Mouse (Mus musculus) cerebellum, adult 2 months (tissue): ENCODE data around the gene Gipc3. TPM values are rescaled to one million over a fixed set of nuclear protein-coding genes. Genes with fewer than 3 reads are reported as not detected.

ENCODE experiments used
- DNase-seq, 2 experiments: peaks; one replicate each; pipeline ENCODE4 v3.0.0; 2021
- H3K27ac ChIP-seq: fragments of 200-500 bp; 2 replicates; pipeline ENCODE4 v1.5.1; 2012; ENCODE audit warnings: low read length, control low read depth, inconsistent platforms; ENCODE audit not compliant: insufficient read depth
- H3K27me3 ChIP-seq: fragments of 200-500 bp; 2 replicates; pipeline ENCODE4 v1.6.1; 2012; ENCODE audit warnings: inconsistent platforms, mild to moderate bottlenecking, low read length, moderate library complexity; ENCODE audit not compliant: control insufficient read depth, insufficient read depth
- H3K4me1 ChIP-seq: fragments of 200-500 bp; 2 replicates; pipeline ENCODE4 v1.6.1; 2011; ENCODE audit warnings: low read length; ENCODE audit not compliant: control insufficient read depth, insufficient read depth
- H3K4me3 ChIP-seq: fragments of 200-500 bp; replicated peaks from 2 replicates; pipeline ENCODE3; 2011; ENCODE audit warnings: mild to moderate bottlenecking, low read depth, low read length, control low read depth; ENCODE audit not compliant: insufficient read depth
- CTCF ChIP-seq: fragments of 200-500 bp; IDR thresholded peaks from 2 replicates; pipeline ENCODE4 v1.5.1; 2011; ENCODE audit warnings: low read depth, mild to moderate bottlenecking, control low read depth, low read length, moderate library complexity, borderline replicate concordance; ENCODE audit not compliant: insufficient read depth
- POLR2A ChIP-seq: fragments of 200-500 bp; IDR thresholded peaks from 2 replicates; pipeline ENCODE4 v1.6.1; 2011; ENCODE audit warnings: low read length, control low read depth, borderline replicate concordance; ENCODE audit not compliant: insufficient read depth
- WGBS: fragments of 180-500 bp; shearing (Covaris S2); methylation state at CpG from one replicate; pipeline ENCODE4 v1.1.7; 2018; 5-methylcytosine and 5-hydroxymethylcytosine counted together
- polyA plus RNA-seq: library from polyadenylated mRNA; depleted of rRNA; stranded (reverse); fragments of >200 nt; gene quantifications from 2 replicates; pipeline ENCODE4 v1.2.3, GENCODE M21; 2012

Gipc3 gene
- polyA plus RNA-seq, 1 experiment: 1.0 TPM

DNA sequence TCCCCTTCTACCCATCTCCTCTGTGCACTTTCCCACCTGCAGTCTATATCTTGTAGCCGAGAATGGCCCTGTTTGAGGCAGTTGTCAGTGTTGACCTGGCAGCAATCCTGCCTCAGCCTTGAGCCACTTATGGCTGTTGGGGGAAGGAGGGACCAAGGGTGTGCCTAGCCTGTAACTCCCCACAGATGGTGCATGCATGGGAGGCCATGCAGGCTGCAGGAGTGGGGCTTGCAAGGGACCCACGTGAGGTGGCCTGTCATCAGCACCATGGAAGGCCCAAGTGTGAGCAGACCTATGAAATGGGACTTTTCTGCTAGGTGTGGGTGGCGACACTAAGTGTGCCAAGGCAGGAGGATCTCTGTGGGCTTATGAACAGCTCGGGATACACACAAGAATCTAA is 22.0 kb upstream of the Gipc3 start:
- H3K27me3 ChIP-seq: no peaks in the 10 kb centered on the region
- TF ChIP-seq CTCF (no peak), POLR2A (no peak)
- H3K27ac ChIP-seq: no peak overlapping the region
- DNase-seq: peak in 1 of 2 experiments; percentile 41
- WGBS: 38% methylated on average over 4 of the region's 4 CpGs
- H3K4me3 ChIP-seq: no peak overlapping the region
- peaks cover 16% of the 10 kb centered on the region for H3K4me1 ChIP-seq

DNA sequence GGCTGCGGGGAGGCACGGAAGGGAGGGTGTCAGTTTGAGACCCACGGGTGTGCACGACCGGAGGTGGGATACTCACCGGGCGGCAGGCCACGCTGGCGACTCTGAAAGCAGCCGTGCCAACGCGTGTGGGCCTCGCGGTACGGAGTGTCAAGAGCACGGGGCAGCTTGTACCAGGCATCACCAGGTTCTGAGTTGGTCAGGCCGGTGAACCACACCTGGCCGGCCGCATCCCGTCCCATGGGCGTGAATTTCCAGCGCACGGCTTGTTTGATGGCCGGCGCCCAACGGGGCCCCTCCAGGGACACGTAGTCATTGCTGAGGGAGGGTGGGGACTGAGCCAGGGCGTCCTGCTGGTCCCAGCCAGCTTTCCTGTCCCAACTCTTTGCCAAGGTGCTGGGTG is 21.6 kb upstream of the Gipc3 start:
- H3K4me1 ChIP-seq: peaks cover 20% of the 10 kb centered on the region
- peak in 1 of 2 experiments; percentile 53 for DNase-seq
- no peak overlapping the region for H3K4me3 ChIP-seq
- WGBS: 15% methylated on average over 28 of the region's 28 CpGs
- no peak for TF ChIP-seq POLR2A
- no peak for TF ChIP-seq CTCF
- H3K27ac ChIP-seq: no peak overlapping the region
- no peaks in the 10 kb centered on the region for H3K27me3 ChIP-seq

DNA sequence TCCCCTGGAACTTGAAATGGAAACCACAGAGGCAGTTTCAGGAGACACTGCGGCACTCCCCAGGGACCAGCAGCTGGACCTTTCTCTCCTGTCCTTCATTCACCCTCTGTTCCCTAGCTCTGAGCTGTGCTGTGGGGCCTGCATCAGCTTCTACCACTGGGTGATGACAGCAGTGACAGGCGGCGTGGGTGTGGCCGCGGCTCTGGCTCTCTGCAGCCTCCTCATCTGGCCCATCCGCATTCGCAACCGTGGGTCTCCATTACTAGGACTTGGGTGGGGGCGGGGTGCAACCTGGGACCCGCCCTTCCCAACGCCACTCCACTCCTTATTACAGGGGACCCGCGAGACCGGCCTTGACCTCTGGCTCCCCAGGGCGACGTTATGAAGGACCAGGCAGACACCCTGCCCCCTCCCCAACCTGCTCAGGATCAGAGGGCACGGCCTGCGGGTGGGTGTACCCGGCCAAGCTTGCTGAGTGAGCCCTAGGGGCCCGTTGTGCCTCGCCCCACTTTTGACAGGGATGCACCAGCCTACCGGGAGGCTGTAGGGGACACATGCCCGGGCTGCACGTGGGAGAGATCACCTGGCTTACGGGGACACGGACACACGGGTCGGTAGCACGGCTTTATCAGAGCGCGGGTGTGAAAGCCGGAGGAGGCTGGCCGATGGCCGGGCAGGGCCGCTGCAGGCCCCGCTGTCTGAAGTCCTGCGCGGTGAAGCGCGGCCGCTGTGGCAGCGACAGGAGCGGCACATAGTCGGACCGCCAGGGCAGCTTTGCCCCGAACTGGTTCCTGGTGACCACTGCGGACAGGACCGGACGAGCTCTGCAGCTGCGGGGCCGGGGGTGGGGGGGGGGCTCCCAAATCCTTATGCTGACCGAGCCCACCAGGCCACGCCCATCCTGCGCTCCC is 20.6 kb upstream of the Gipc3 start:
- no peak overlapping the region for H3K4me3 ChIP-seq
- 46% methylated on average over 54 of the region's 54 CpGs for WGBS
- H3K27me3 ChIP-seq: no peaks in the 10 kb centered on the region
- DNase-seq: no peak
- peaks cover 27% of the 10 kb centered on the region for H3K4me1 ChIP-seq
- no peak overlapping the region for H3K27ac ChIP-seq
- TF ChIP-seq POLR2A: no peak
- no peak for TF ChIP-seq CTCF

DNA sequence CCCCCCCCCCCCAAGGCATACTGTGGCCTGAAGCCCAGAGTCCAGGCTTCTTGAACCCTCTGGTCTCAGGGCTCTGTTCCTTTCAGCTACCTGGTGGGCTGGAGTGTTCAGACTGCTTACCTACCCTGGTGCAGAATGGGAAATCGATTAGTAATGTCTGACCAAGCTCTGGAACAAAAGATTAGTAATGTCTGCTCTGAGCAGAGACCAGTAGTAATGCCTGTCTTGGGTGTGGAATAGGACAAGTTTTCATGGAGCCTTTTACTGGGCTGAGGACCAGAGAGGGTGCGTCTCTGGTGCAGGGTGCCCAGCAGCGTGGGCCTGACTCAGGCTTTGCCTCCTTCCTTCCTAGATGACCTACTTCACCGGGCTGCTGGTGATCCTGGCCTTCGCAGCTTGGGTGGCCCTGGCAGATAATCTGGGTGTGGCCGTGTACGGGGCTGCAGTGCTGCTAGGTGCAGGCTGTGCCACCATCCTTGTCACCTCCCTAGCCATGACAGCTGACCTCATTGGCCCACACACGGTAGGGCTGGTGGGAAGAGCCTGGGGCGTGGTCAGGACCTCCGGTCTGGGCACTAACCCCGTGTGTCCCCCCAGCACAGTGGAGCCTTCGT is 19.4 kb upstream of the Gipc3 start:
- Histone ChIP-seq H3K4me1 (peaks cover 30% of the 10 kb centered on the region), H3K27me3 (no peaks in the 10 kb centered on the region), H3K4me3 (no peak overlapping the region), H3K27ac (no peak overlapping the region)
- DNase-seq: no peak
- TF ChIP-seq POLR2A (no peak), CTCF (no peak)
- 82% methylated on average over 12 of the region's 12 CpGs for WGBS

DNA sequence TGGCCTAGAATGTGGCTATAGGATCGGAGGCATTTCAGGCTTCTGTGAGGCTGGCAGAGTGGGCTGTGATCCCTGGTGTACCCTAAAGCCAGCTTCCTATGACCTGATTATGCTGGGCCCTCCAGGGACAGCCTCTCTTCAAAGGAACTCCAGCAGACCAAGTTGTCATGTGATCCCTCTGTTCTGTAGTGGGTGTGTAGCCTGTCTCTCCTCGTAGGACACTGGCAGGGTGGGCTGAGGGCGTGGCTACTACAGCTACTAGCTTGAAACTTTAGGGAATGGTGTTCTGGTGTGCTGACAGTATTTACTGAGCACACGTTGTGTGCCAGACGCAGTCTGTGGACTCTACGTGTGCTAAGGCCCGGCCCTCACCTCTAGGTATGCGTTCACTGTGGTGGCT is 17.7 kb upstream of the Gipc3 start:
- WGBS: 74% methylated on average over 8 of the region's 8 CpGs

DNA sequence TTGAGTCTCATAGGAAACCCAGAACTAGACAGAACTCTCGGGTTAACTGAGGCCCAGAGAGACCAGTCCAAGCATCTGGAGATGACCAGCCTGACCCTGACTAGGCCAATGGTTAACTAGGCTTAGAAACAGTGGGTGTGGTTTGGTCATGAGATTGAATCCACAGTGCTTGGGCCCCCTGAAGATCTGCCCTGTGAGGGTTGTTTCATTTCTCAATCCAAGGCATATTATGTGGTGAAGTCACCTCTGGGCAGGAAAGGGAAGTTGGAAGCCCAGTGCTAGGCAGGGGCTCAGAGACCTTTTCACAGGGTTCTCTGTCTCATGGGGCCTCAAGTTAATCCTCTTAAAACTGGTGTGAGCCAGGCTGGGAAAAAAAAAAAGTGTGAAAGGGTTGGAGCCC is 15.8 kb upstream of the Gipc3 start:
- no peaks in the 10 kb centered on the region for H3K27me3 ChIP-seq
- TF ChIP-seq CTCF: no peak
- TF ChIP-seq POLR2A: no peak
- WGBS: 75% methylated on average over 1 of the region's 1 CpGs
- peaks cover 20% of the 10 kb centered on the region for H3K4me1 ChIP-seq
- H3K27ac ChIP-seq: no peak overlapping the region
- H3K4me3 ChIP-seq: peak overlapping the region; percentile 82
- DNase-seq: no peak

More for the DNA sequence above, 17.7 kb upstream of the Gipc3 start:
- TF ChIP-seq CTCF: no peak
- no peak for TF ChIP-seq POLR2A
- no peak overlapping the region for H3K27ac ChIP-seq
- H3K27me3 ChIP-seq: no peaks in the 10 kb centered on the region
- DNase-seq: no peak
- no peak overlapping the region for H3K4me3 ChIP-seq
- peaks cover 34% of the 10 kb centered on the region for H3K4me1 ChIP-seq

DNA sequence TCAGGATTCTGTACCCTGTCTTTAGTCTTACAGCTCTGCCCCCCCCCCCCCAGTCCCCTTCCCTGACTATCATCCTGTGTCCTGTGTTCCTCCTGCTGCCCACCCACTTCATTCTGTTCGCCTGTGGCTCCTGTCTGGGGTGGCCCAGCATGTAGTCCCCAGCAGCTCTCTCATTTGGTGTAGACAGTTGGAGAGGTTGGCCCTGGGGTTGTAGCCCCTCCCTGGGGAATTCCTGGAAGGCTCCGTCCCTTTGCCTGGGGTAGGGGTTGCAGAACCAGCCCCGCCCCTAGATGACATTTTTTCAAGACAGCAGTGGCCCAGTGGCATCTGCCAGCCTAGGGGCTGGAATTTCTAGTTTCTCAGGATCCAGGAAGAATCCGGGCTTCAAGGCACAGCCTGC is 15.1 kb upstream of the Gipc3 start:
- no peak overlapping the region for H3K27ac ChIP-seq
- WGBS: 12% methylated on average over 4 of the region's 4 CpGs

More for the DNA sequence above, 15.1 kb upstream of the Gipc3 start:
- Histone ChIP-seq H3K4me3 (peak overlapping the region; percentile 82), H3K4me1 (peaks cover 20% of the 10 kb centered on the region), H3K27me3 (no peaks in the 10 kb centered on the region)
- DNase-seq: no peak
- TF ChIP-seq CTCF (no peak), POLR2A (no peak)
